Mouse (Mus musculus): Measurements from ENCODE around the gene Figla. TPM values are rescaled to one million over a fixed set of nuclear protein-coding genes. Genes with fewer than 3 reads are reported as not detected.
A peak's percentile ranks its signal among the peaks of the same experiment; 100 is the strongest.

Figla gene
- polyA plus RNA-seq, 1 experiment from 2014 or later, result not detected

- Histone ChIP-seq H3K4me1 (ENCODE audit: control insufficient read depth, insufficient read depth, low read length) (peaks cover 12% of the 10 kb centered on the region), H3K27me3 (ENCODE audit: control insufficient read depth, insufficient read depth, low read depth, low read length) (no peaks in the 10 kb centered on the region), H3K27ac (ENCODE audit: low read length) (no peak overlapping the region), H3K4me2 (ENCODE audit: low read length) (no peak overlapping the region), H3K36me3 (ENCODE audit: control insufficient read depth, insufficient read depth, low read length) (no peaks in the 10 kb centered on the region), H3K9ac (ENCODE audit: low read depth, low read length) (no peak overlapping the region), H3K4me3 (ENCODE audit: low read depth, low read length) (no peak overlapping the region), H3K9me3 (replicated peaks; ENCODE audit: control insufficient read depth, low read length, poor library complexity, severe bottlenecking) (no peaks in the 10 kb centered on the region)
- WGBS, result 55% methylated on average over 2 of the region's 2 CpGs
- ATAC-seq, result no peak
These were observed 22.9 kb downstream of the Figla start for GRCm38 (mm10) chr6:86038901-86039300.

DNA sequence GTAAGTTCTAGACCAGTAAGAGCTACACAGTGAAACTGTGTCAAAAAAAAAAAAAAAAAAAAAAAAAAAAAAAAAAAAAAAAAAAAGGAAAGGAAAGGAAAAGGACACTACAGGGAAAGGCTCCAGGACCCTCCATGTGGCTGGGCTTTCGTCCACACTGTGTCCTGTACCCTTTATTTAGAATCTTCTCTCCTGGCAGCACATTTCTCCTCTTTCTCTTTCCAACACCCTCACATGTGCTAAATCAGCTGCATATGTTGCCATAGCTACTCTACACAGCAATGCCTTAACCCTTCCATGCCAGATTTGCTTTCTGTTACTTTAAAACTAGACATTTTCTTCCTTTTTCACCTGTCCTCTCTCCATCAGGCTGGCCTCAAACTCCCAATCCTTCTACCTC, 24.2 kb downstream of the Figla start:
- H3K27ac ChIP-seq (ENCODE audit: low read length), result no peak overlapping the region
- H3K27me3 ChIP-seq (ENCODE audit: control insufficient read depth, insufficient read depth, low read depth, low read length), result no peaks in the 10 kb centered on the region
- H3K9ac ChIP-seq (ENCODE audit: low read depth, low read length), result no peak overlapping the region
- H3K4me2 ChIP-seq (ENCODE audit: low read length), result no peak overlapping the region
- no peak for ATAC-seq
- peaks cover 17% of the 10 kb centered on the region for H3K4me1 ChIP-seq (ENCODE audit: control insufficient read depth, insufficient read depth, low read length)
- H3K36me3 ChIP-seq (ENCODE audit: control insufficient read depth, insufficient read depth, low read length), result no peaks in the 10 kb centered on the region
- no peaks in the 10 kb centered on the region for H3K9me3 ChIP-seq (replicated peaks; ENCODE audit: control insufficient read depth, low read length, poor library complexity, severe bottlenecking)
- H3K4me3 ChIP-seq (ENCODE audit: low read depth, low read length), result no peak overlapping the region
- 58% methylated on average over 1 of the region's 1 CpGs for WGBS

GRCm38 (mm10) chr6:86047510-86047909, 31.5 kb downstream of the Figla start:
- 81% methylated on average over 11 of the region's 11 CpGs for WGBS
- Histone ChIP-seq H3K4me3 (ENCODE audit: low read depth, low read length) (no peak overlapping the region), H3K36me3 (ENCODE audit: control insufficient read depth, insufficient read depth, low read length) (no peaks in the 10 kb centered on the region), H3K4me1 (ENCODE audit: control insufficient read depth, insufficient read depth, low read length) (peaks cover 43% of the 10 kb centered on the region), H3K4me2 (ENCODE audit: low read length) (no peak overlapping the region), H3K9me3 (replicated peaks; ENCODE audit: control insufficient read depth, low read length, poor library complexity, severe bottlenecking) (no peaks in the 10 kb centered on the region), H3K27me3 (ENCODE audit: control insufficient read depth, insufficient read depth, low read depth, low read length) (no peaks in the 10 kb centered on the region), H3K9ac (ENCODE audit: low read depth, low read length) (no peak overlapping the region), H3K27ac (ENCODE audit: low read length) (no peak overlapping the region)
- ATAC-seq, result no peak

DNA sequence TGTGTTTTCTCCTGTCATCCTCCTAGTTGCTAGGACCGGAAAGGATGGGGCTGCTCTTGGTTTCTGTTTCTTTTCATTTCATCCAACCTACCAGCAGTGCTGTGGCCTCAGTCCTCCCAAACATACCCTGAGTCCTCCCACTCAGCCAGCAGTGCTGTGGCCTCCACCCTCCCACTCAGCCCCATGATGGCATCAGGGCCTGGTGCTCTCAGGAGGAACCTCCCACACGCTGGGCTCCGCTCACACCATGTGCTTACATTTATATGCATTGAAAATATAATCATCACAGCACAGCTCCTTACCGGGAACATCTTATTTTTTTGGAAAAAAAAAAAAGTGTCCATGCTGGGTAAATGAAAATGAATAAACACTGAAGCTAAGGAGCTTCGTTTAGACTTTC, 32.5 kb downstream of the Figla start:
- Histone ChIP-seq H3K36me3 (ENCODE audit: control insufficient read depth, insufficient read depth, low read length) (no peaks in the 10 kb centered on the region), H3K27me3 (ENCODE audit: control insufficient read depth, insufficient read depth, low read depth, low read length) (no peaks in the 10 kb centered on the region), H3K4me3 (ENCODE audit: low read depth, low read length) (no peak overlapping the region), H3K9me3 (replicated peaks; ENCODE audit: control insufficient read depth, low read length, poor library complexity, severe bottlenecking) (no peaks in the 10 kb centered on the region), H3K9ac (ENCODE audit: low read depth, low read length) (no peak overlapping the region), H3K4me1 (ENCODE audit: control insufficient read depth, insufficient read depth, low read length) (peaks cover 53% of the 10 kb centered on the region), H3K4me2 (ENCODE audit: low read length) (no peak overlapping the region), H3K27ac (ENCODE audit: low read length) (no peak overlapping the region)
- WGBS, result 74% methylated on average over 5 of the region's 5 CpGs
- no peak for ATAC-seq

GRCm38 (mm10) chr6:86050586-86051268, 34.8 kb downstream of the Figla start:
- Histone ChIP-seq H3K27ac (ENCODE audit: low read length) (peak overlapping the region; percentile 99), H3K4me3 (ENCODE audit: low read depth, low read length) (no peak overlapping the region), H3K27me3 (ENCODE audit: control insufficient read depth, insufficient read depth, low read depth, low read length) (no peaks in the 10 kb centered on the region), H3K9ac (ENCODE audit: low read depth, low read length) (peak overlapping the region; percentile 45; the same call in 1 of the 2 replicates), H3K36me3 (ENCODE audit: control insufficient read depth, insufficient read depth, low read length) (no peaks in the 10 kb centered on the region), H3K9me3 (replicated peaks; ENCODE audit: control insufficient read depth, low read length, poor library complexity, severe bottlenecking) (no peaks in the 10 kb centered on the region), H3K4me1 (ENCODE audit: control insufficient read depth, insufficient read depth, low read length) (peaks cover 53% of the 10 kb centered on the region), H3K4me2 (ENCODE audit: low read length) (0 out of 2 replicates have a peak overlapping the region, but pooled peaks have one; percentile 13)
- 34% methylated on average over 6 of the region's 6 CpGs for WGBS
- ATAC-seq, result no peak

GRCm38 (mm10) chr6:86052032-86052459, 36.1 kb downstream of the Figla start:
- WGBS, result 8% methylated on average over 7 of the region's 7 CpGs
- Histone ChIP-seq H3K4me2 (ENCODE audit: low read length) (peak overlapping the region; percentile 52), H3K4me3 (ENCODE audit: low read depth, low read length) (peak overlapping the region; percentile 14), H3K9ac (ENCODE audit: low read depth, low read length) (peak overlapping the region; percentile 59), H3K27me3 (ENCODE audit: control insufficient read depth, insufficient read depth, low read depth, low read length) (no peaks in the 10 kb centered on the region), H3K27ac (ENCODE audit: low read length) (peak overlapping the region; percentile 99), H3K36me3 (ENCODE audit: control insufficient read depth, insufficient read depth, low read length) (no peaks in the 10 kb centered on the region), H3K9me3 (replicated peaks; ENCODE audit: control insufficient read depth, low read length, poor library complexity, severe bottlenecking) (no peaks in the 10 kb centered on the region), H3K4me1 (ENCODE audit: control insufficient read depth, insufficient read depth, low read length) (peaks cover 53% of the 10 kb centered on the region)
- peak; percentile 92 for ATAC-seq

GRCm38 (mm10) chr6:86052556-86052955, 36.6 kb downstream of the Figla start:
- Histone ChIP-seq H3K36me3 (ENCODE audit: control insufficient read depth, insufficient read depth, low read length) (no peaks in the 10 kb centered on the region), H3K9me3 (replicated peaks; ENCODE audit: control insufficient read depth, low read length, poor library complexity, severe bottlenecking) (no peaks in the 10 kb centered on the region), H3K27me3 (ENCODE audit: control insufficient read depth, insufficient read depth, low read depth, low read length) (no peaks in the 10 kb centered on the region), H3K4me3 (ENCODE audit: low read depth, low read length) (peak overlapping the region; percentile 14), H3K4me2 (ENCODE audit: low read length) (peak overlapping the region; percentile 52), H3K9ac (ENCODE audit: low read depth, low read length) (peak overlapping the region; percentile 59), H3K4me1 (ENCODE audit: control insufficient read depth, insufficient read depth, low read length) (peaks cover 58% of the 10 kb centered on the region), H3K27ac (ENCODE audit: low read length) (peak overlapping the region; percentile 99)
- WGBS, result 14% methylated on average over 4 of the region's 4 CpGs
- peak; percentile 27 for ATAC-seq

DNA sequence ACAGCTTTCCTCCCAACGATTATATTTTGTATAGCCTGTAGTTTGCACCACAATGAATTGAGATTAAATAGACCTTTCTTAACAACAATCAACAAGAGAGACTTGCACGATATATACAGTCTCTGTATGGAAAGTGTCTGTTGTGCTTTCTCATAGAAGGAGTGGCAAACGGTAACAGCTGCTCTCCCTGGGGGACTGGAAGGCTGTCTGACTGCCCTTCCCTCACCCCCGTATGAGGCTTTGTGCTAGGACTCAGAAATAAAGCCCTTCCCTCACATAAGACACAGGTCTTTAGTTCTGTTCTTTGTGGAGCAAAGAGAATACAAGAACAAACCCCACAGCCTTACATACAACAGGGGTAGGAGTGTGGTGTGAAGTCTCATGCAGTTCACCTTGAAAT, 37.1 kb downstream of the Figla start:
- ATAC-seq, result no peak; the same call in 1 of the 2 replicates
- H3K4me1 ChIP-seq (ENCODE audit: control insufficient read depth, insufficient read depth, low read length), result peaks cover 58% of the 10 kb centered on the region
- 9% methylated on average over 4 of the region's 4 CpGs for WGBS

DNA sequence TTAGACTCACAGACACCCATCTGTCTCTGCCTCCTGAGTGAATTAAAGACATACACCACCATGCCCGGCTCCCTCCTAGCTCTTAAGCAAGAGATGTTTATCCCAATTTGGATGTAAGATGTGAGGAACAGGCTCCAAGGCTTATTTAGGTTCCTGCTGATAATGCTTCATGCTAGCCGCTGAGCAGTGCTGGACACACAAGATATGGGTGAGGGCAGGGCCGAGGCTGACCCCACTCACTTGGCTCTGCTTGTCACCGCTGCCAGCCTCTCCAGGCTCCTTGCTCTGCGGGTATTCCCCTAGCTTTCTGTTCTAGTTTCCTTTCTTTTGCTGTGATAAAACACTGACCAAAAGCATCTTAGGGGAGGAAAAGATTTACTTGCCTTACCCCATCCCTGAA, 37.6 kb downstream of the Figla start:
- Histone ChIP-seq H3K9ac (ENCODE audit: low read depth, low read length) (peak overlapping the region; percentile 59), H3K4me2 (ENCODE audit: low read length) (peak overlapping the region; percentile 52; the same call in 1 of the 2 replicates)
- 41% methylated on average over 5 of the region's 5 CpGs for WGBS

More for the DNA sequence above, 37.1 kb downstream of the Figla start:
- peak overlapping the region; percentile 99 for H3K27ac ChIP-seq (ENCODE audit: low read length)
- H3K4me2 ChIP-seq (ENCODE audit: low read length), result peak overlapping the region; percentile 52; the same call in 1 of the 2 replicates
- no peaks in the 10 kb centered on the region for H3K9me3 ChIP-seq (replicated peaks; ENCODE audit: control insufficient read depth, low read length, poor library complexity, severe bottlenecking)
- no peaks in the 10 kb centered on the region for H3K36me3 ChIP-seq (ENCODE audit: control insufficient read depth, insufficient read depth, low read length)
- H3K27me3 ChIP-seq (ENCODE audit: control insufficient read depth, insufficient read depth, low read depth, low read length), result no peaks in the 10 kb centered on the region
- H3K9ac ChIP-seq (ENCODE audit: low read depth, low read length), result peak overlapping the region; percentile 59
- no peak overlapping the region for H3K4me3 ChIP-seq (ENCODE audit: low read depth, low read length)

More for the DNA sequence above, 37.6 kb downstream of the Figla start:
- ATAC-seq, result no peak
- peak overlapping the region; percentile 99 for H3K27ac ChIP-seq (ENCODE audit: low read length)
- H3K4me1 ChIP-seq (ENCODE audit: control insufficient read depth, insufficient read depth, low read length), result peaks cover 62% of the 10 kb centered on the region
- no peaks in the 10 kb centered on the region for H3K27me3 ChIP-seq (ENCODE audit: control insufficient read depth, insufficient read depth, low read depth, low read length)
- H3K4me3 ChIP-seq (ENCODE audit: low read depth, low read length), result no peak overlapping the region
- no peaks in the 10 kb centered on the region for H3K36me3 ChIP-seq (ENCODE audit: control insufficient read depth, insufficient read depth, low read length)
- no peaks in the 10 kb centered on the region for H3K9me3 ChIP-seq (replicated peaks; ENCODE audit: control insufficient read depth, low read length, poor library complexity, severe bottlenecking)

Data from midbrain, embryonic 16.5 days (tissue).